Mouse (Mus musculus) bone marrow macrophage, adult 2 months (primary cell): ENCODE measurements around the gene Slc25a11.

Experiments
- CTCF ChIP-seq: IDR thresholded peaks from 2 replicates; pipeline ENCODE4 v1.5.1; 2012; ENCODE audit warnings: low read depth, mild to moderate bottlenecking, low read length, moderate library complexity
- POLR2A ChIP-seq: IDR thresholded peaks from 2 replicates; pipeline ENCODE4 v1.6.1; 2012; ENCODE audit warnings: mild to moderate bottlenecking, low read depth, low read length, borderline replicate concordance

- no peak; the same call in 1 of the 2 replicates for TF ChIP-seq POLR2A
- no peak for TF ChIP-seq CTCF
Measured at GRCm38 (mm10) chr11:70654198-70654922, 7.1 kb upstream of the Slc25a11 start, which contains the start of gene Pfn1.
